Mouse (Mus musculus): ENCODE data around the gene Acat3. TPM values are rescaled to one million over a fixed set of nuclear protein-coding genes. Genes with fewer than 3 reads are reported as not detected.
"Not testable (repeated sequence)": the region's sequence is repeated elsewhere in the genome, so short reads cannot be mapped to it uniquely, and the experiment has no call there.

Acat3 gene
- polyA plus RNA-seq (2015; fragmentation: Nextera tagmentation; extraction: Ambion mirVana) = 0.70 and 1.0 TPM in 2 replicates

GRCm38 (mm10) chr17:12940151-12940805, at the start of gene Acat3:
Gene Acat3 (minus strand): TSS chr17:12940600.
- Histone ChIP-seq H3K4me1 (peaks cover 9% of the 10 kb centered on the region), H3K9me3 (no peaks in the 10 kb centered on the region), H3K9ac (peak within 1 kb of the TSS; percentile 54), H3K27ac (peak within 1 kb of the TSS; percentile 44; the same call in 1 of the 2 replicates), H3K4me2 (replicated peaks) (peak within 1 kb of the TSS; percentile 65), H3K36me3 (peaks cover 28% of the 10 kb centered on the region), H3K4me3 (peak within 1 kb of the TSS; percentile 35), H3K27me3 (no peaks in the 10 kb centered on the region)
- peak; percentile 87 for ATAC-seq (ENCODE audit: low FRiP score, low read depth)
- 13% methylated on average over 27 of the region's 27 CpGs for WGBS

- not testable (repeated sequence) for H3K9me3 ChIP-seq; H3K4me2 ChIP-seq (replicated peaks); H3K4me3 ChIP-seq; ATAC-seq (ENCODE audit: low FRiP score, low read depth); H3K27ac ChIP-seq; H3K9ac ChIP-seq; H3K27me3 ChIP-seq
- H3K36me3 ChIP-seq = peaks cover 27% of the 10 kb centered on the region
- H3K4me1 ChIP-seq = peaks cover 18% of the 10 kb centered on the region
- WGBS = 95% methylated on average over 8 of the region's 8 CpGs
Observed at GRCm38 (mm10) chr17:12988096-12988495, 47.7 kb upstream of the Acat3 start.

GRCm38 (mm10) chr17:12983988-12984387, 43.6 kb upstream of the Acat3 start:
- peaks cover 61% of the 10 kb centered on the region for H3K36me3 ChIP-seq
- no peak overlapping the region for H3K4me2 ChIP-seq (replicated peaks)
- no peak for ATAC-seq (ENCODE audit: low FRiP score, low read depth)
- H3K27ac ChIP-seq = no peak overlapping the region
- no peaks in the 10 kb centered on the region for H3K27me3 ChIP-seq
- no peak overlapping the region for H3K9ac ChIP-seq
- no peak overlapping the region for H3K4me3 ChIP-seq
- H3K4me1 ChIP-seq = peaks cover 4% of the 10 kb centered on the region; the same call in 1 of the 2 replicates
- WGBS = 83% methylated on average over 2 of the region's 2 CpGs
- no peaks in the 10 kb centered on the region for H3K9me3 ChIP-seq

- H3K27ac ChIP-seq = no peak overlapping the region
- no peak overlapping the region for H3K4me2 ChIP-seq (replicated peaks)
- ATAC-seq (ENCODE audit: low FRiP score, low read depth) = no peak
- H3K9ac ChIP-seq = no peak overlapping the region
- 97% methylated on average over 1 of the region's 1 CpGs for WGBS
- no peaks in the 10 kb centered on the region for H3K9me3 ChIP-seq
- no peak overlapping the region for H3K4me3 ChIP-seq
- peaks cover 75% of the 10 kb centered on the region for H3K36me3 ChIP-seq
- no peaks in the 10 kb centered on the region for H3K4me1 ChIP-seq
- no peaks in the 10 kb centered on the region for H3K27me3 ChIP-seq
Observed at GRCm38 (mm10) chr17:12978546-12978945, 38.1 kb upstream of the Acat3 start.

GRCm38 (mm10) chr17:12973851-12974250, 33.5 kb upstream of the Acat3 start:
- WGBS = 86% methylated on average over 2 of the region's 2 CpGs
- no peak for ATAC-seq (ENCODE audit: low FRiP score, low read depth)
- Histone ChIP-seq H3K27me3 (no peaks in the 10 kb centered on the region), H3K4me3 (no peak overlapping the region), H3K27ac (no peak overlapping the region), H3K4me2 (replicated peaks) (no peak overlapping the region), H3K4me1 (no peaks in the 10 kb centered on the region), H3K9ac (no peak overlapping the region), H3K9me3 (no peaks in the 10 kb centered on the region), H3K36me3 (peaks cover 58% of the 10 kb centered on the region)

GRCm38 (mm10) chr17:12967173-12967572, 26.8 kb upstream of the Acat3 start:
- H3K27me3 ChIP-seq = no peaks in the 10 kb centered on the region
- ATAC-seq (ENCODE audit: low FRiP score, low read depth) = no peak
- no peaks in the 10 kb centered on the region for H3K9me3 ChIP-seq
- no peaks in the 10 kb centered on the region for H3K4me1 ChIP-seq
- no peak overlapping the region for H3K4me2 ChIP-seq (replicated peaks)
- peaks cover 39% of the 10 kb centered on the region for H3K36me3 ChIP-seq
- H3K4me3 ChIP-seq = no peak overlapping the region
- H3K27ac ChIP-seq = no peak overlapping the region
- WGBS = 92% methylated on average over 2 of the region's 2 CpGs
- no peak overlapping the region for H3K9ac ChIP-seq

GRCm38 (mm10) chr17:12963476-12963875, 23.1 kb upstream of the Acat3 start:
- Histone ChIP-seq H3K27ac (no peak overlapping the region), H3K4me3 (no peak overlapping the region), H3K9ac (no peak overlapping the region), H3K4me1 (peaks cover 9% of the 10 kb centered on the region; the same call in 1 of the 2 replicates), H3K36me3 (peaks cover 27% of the 10 kb centered on the region), H3K4me2 (replicated peaks) (no peak overlapping the region), H3K27me3 (no peaks in the 10 kb centered on the region), H3K9me3 (no peaks in the 10 kb centered on the region)
- ATAC-seq (ENCODE audit: low FRiP score, low read depth) = no peak
- WGBS = 80% methylated on average over 3 of the region's 3 CpGs

- ATAC-seq (ENCODE audit: low FRiP score, low read depth) = peak; percentile 99
- Histone ChIP-seq H3K9me3 (no peaks in the 10 kb centered on the region), H3K36me3 (peaks cover 23% of the 10 kb centered on the region), H3K4me1 (peaks cover 9% of the 10 kb centered on the region; the same call in 1 of the 2 replicates), H3K9ac (peak within 1 kb of the TSS; percentile 68), H3K27me3 (no peaks in the 10 kb centered on the region), H3K4me2 (replicated peaks) (peak within 1 kb of the TSS; percentile 74), H3K4me3 (peak within 1 kb of the TSS; percentile 66), H3K27ac (peak within 1 kb of the TSS; percentile 83)
- WGBS = under 1% methylated on average over 42 of the region's 42 CpGs
Observed at GRCm38 (mm10) chr17:12960331-12960873, 20.0 kb upstream of the Acat3 start, which contains the start of gene Acat2. Gene Acat2 (minus strand): TSS chr17:12960747.

GRCm38 (mm10) chr17:12959377-12959776, 19.0 kb upstream of the Acat3 start:
- peaks cover 23% of the 10 kb centered on the region for H3K36me3 ChIP-seq
- H3K9ac ChIP-seq; H3K9me3 ChIP-seq; H3K27ac ChIP-seq; H3K4me1 ChIP-seq; H3K27me3 ChIP-seq; ATAC-seq (ENCODE audit: low FRiP score, low read depth): not testable (repeated sequence)
- 10% methylated on average over 2 of the region's 2 CpGs for WGBS
- peak overlapping the region; percentile 54 for H3K4me2 ChIP-seq (replicated peaks)
- peak overlapping the region; percentile 25 for H3K4me3 ChIP-seq

GRCm38 (mm10) chr17:12956664-12957063, 16.3 kb upstream of the Acat3 start:
- Histone ChIP-seq H3K36me3 (peaks cover 41% of the 10 kb centered on the region), H3K27me3 (no peaks in the 10 kb centered on the region), H3K4me2 (replicated peaks) (no peak overlapping the region), H3K4me1 (peaks cover 9% of the 10 kb centered on the region; the same call in 1 of the 2 replicates), H3K9ac (no peak overlapping the region), H3K4me3 (no peak overlapping the region), H3K9me3 (no peaks in the 10 kb centered on the region), H3K27ac (no peak overlapping the region)
- no peak for ATAC-seq (ENCODE audit: low FRiP score, low read depth)
- 90% methylated on average over 8 of the region's 8 CpGs for WGBS

- no peak overlapping the region for H3K27ac ChIP-seq
- WGBS = 92% methylated on average over 5 of the region's 5 CpGs
- no peak for ATAC-seq (ENCODE audit: low FRiP score, low read depth)
- H3K36me3 ChIP-seq = peaks cover 73% of the 10 kb centered on the region
- no peaks in the 10 kb centered on the region for H3K9me3 ChIP-seq
- no peak overlapping the region for H3K9ac ChIP-seq
- no peaks in the 10 kb centered on the region for H3K27me3 ChIP-seq
- no peak overlapping the region for H3K4me3 ChIP-seq
- no peaks in the 10 kb centered on the region for H3K4me1 ChIP-seq
- H3K4me2 ChIP-seq (replicated peaks) = no peak overlapping the region
Observed at GRCm38 (mm10) chr17:12949669-12950068, 9.3 kb upstream of the Acat3 start.

- H3K36me3 ChIP-seq = peaks cover 45% of the 10 kb centered on the region
- H3K4me3 ChIP-seq = no peak overlapping the region
- no peaks in the 10 kb centered on the region for H3K9me3 ChIP-seq
- H3K4me1 ChIP-seq = peaks cover 9% of the 10 kb centered on the region
- no peak overlapping the region for H3K4me2 ChIP-seq (replicated peaks)
- no peaks in the 10 kb centered on the region for H3K27me3 ChIP-seq
- H3K27ac ChIP-seq = no peak overlapping the region
- no peak for ATAC-seq (ENCODE audit: low FRiP score, low read depth)
- H3K9ac ChIP-seq = no peak overlapping the region
- WGBS = 92% methylated on average over 6 of the region's 6 CpGs
Observed at GRCm38 (mm10) chr17:12942459-12943162, 2.2 kb upstream of the Acat3 start.

Measured in limb, embryonic 13.5 days (tissue).